Mouse (Mus musculus) heart, embryonic 15.5 days (tissue): ENCODE measurements around the gene Unc79. TPM values are rescaled to one million over a fixed set of nuclear protein-coding genes. Genes with fewer than 3 reads are reported as not detected.
A peak's percentile ranks its signal among the peaks of the same experiment; 100 is the strongest.

Source experiments
- ATAC-seq: fragments of 200-750 bp; cut with Nextera tagmentation; replicated peaks from 2 replicates; pipeline ENCODE4 v1.8.0; 2017; ENCODE audit warnings: low read depth, moderate TSS enrichment; ENCODE audit not compliant: insufficient number of reproducible peaks, insufficient read depth, low FRiP score
- H3K27ac ChIP-seq: fragments of 300-500 bp; sonication (generic); 2 replicates; pipeline ENCODE4 v1.5.1; 2015; ENCODE audit warnings: mild to moderate bottlenecking, inconsistent platforms
- H3K27me3 ChIP-seq: fragments of 300-500 bp; sonication (generic); 2 replicates; pipeline ENCODE4 v1.6.1; 2015; ENCODE audit warnings: inconsistent platforms
- H3K36me3 ChIP-seq: fragments of 300-500 bp; sonication (generic); 2 replicates; pipeline ENCODE4 v1.6.1; 2015; ENCODE audit warnings: mild to moderate bottlenecking, inconsistent platforms
- H3K4me1 ChIP-seq: fragments of 300-500 bp; sonication (generic); replicated peaks from 2 replicates; pipeline ENCODE4 v1.6.1; 2015; ENCODE audit warnings: inconsistent platforms
- H3K4me2 ChIP-seq: fragments of 300-500 bp; sonication (generic); 2 replicates; pipeline ENCODE4 v1.6.1; 2015; ENCODE audit warnings: inconsistent platforms, mild to moderate bottlenecking, moderate library complexity
- H3K4me3 ChIP-seq: fragments of 300-500 bp; sonication (generic); 2 replicates; pipeline ENCODE4 v1.5.1; 2015; ENCODE audit warnings: mild to moderate bottlenecking, inconsistent platforms
- H3K9ac ChIP-seq: fragments of 300-500 bp; sonication (generic); 2 replicates; pipeline ENCODE4 v1.6.1; 2015; ENCODE audit warnings: mild to moderate bottlenecking, inconsistent platforms
- H3K9me3 ChIP-seq: fragments of 300-500 bp; sonication (generic); replicated peaks from 2 replicates; pipeline ENCODE4 v1.6.1; 2016; ENCODE audit warnings: inconsistent platforms
- WGBS: fragments of 180-500 bp; shearing (Covaris S2); methylation state at CpG from one replicate; pipeline ENCODE4 v1.1.7; 2015; ENCODE audit warnings: mixed read lengths; 5-methylcytosine and 5-hydroxymethylcytosine counted together
- polyA plus RNA-seq: library from polyadenylated mRNA; unstranded; fragments of >200 nt; fragmentation: Nextera tagmentation; extraction: Ambion mirVana; gene quantifications from 2 replicates; pipeline ENCODE4 v1.2.1, GENCODE M21; 2015

Unc79 gene
- polyA plus RNA-seq, 1 experiment from 2014 or later, result 0.16 TPM

DNA sequence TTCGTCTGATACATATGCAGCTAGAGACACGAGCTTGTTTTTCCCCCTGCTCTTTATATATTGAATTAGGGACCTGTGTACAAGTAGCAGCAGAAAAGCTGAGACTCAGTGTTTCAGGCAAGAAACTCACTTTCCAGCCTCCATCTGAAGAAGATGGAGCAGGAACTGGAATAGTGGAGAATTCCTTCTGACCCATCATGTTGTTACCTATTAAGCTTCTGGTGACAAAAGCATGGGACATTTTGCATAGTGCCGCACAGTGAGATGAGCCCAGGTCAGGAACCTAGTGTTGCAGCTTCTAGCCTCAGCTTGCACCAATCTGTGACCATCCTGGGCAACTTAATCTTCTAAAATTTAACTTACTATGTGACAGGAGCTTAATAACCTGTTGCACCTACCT, 92.7 kb downstream of the Unc79 start:
- Histone ChIP-seq H3K4me2 (no peak overlapping the region), H3K27me3 (no peaks in the 10 kb centered on the region), H3K27ac (no peak overlapping the region), H3K4me3 (no peak overlapping the region), H3K9me3 (no peaks in the 10 kb centered on the region), H3K9ac (no peak overlapping the region), H3K4me1 (no peaks in the 10 kb centered on the region), H3K36me3 (no peaks in the 10 kb centered on the region)
- ATAC-seq, result no peak
- WGBS, result 83% methylated on average over 3 of the region's 3 CpGs

DNA sequence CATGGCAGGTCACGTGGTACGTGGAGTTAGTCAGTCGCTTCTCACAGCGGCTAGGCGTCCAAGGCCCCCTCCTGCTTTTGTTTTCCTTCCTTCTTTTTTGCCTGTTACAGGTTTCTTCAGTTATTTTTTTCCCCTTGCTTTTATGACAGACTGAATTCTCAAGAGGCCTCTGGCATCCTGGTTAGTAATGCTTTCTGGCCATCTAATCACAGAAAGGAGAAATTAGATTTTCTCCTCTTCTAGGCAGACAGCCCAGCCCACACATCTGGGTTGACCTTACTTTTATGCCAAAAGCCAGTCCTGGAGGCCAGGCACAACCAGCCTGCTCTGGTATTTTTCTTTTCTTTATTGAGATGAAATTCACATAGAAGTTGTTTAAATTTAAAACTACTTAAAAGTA, 94.1 kb downstream of the Unc79 start:
- no peak for ATAC-seq
- no peaks in the 10 kb centered on the region for H3K27me3 ChIP-seq
- no peaks in the 10 kb centered on the region; the same call in 1 of the 2 replicates for H3K4me1 ChIP-seq
- H3K9ac ChIP-seq, result no peak overlapping the region
- WGBS, result 97% methylated on average over 5 of the region's 5 CpGs
- H3K4me2 ChIP-seq, result no peak overlapping the region
- H3K36me3 ChIP-seq, result no peaks in the 10 kb centered on the region
- no peaks in the 10 kb centered on the region for H3K9me3 ChIP-seq
- no peak overlapping the region for H3K4me3 ChIP-seq
- H3K27ac ChIP-seq, result no peak overlapping the region

DNA sequence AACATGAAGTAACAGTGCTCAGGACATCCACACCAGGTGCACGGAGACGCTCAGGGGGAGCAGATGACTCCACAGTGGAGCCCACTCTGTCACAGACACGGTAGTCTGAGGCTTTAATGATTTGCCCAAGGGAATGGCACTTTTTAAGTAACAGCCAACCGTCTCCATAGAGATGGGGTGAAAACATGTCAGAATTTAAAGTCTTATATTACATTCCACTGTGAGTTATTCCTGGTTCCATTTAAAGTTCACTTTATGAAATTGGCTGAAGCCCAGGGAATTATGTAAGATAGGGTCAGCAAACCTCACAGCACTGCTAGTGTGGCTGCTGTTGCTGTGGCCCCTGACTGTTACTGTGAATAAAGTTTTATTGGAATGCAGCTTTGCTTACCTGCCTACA, 95.8 kb downstream of the Unc79 start:
- Histone ChIP-seq H3K4me3 (no peak overlapping the region), H3K36me3 (no peaks in the 10 kb centered on the region), H3K4me1 (no peaks in the 10 kb centered on the region; the same call in 1 of the 2 replicates), H3K9ac (no peak overlapping the region), H3K27ac (no peak overlapping the region), H3K9me3 (no peaks in the 10 kb centered on the region), H3K27me3 (no peaks in the 10 kb centered on the region), H3K4me2 (no peak overlapping the region)
- 59% methylated on average over 4 of the region's 4 CpGs for WGBS
- no peak for ATAC-seq

DNA sequence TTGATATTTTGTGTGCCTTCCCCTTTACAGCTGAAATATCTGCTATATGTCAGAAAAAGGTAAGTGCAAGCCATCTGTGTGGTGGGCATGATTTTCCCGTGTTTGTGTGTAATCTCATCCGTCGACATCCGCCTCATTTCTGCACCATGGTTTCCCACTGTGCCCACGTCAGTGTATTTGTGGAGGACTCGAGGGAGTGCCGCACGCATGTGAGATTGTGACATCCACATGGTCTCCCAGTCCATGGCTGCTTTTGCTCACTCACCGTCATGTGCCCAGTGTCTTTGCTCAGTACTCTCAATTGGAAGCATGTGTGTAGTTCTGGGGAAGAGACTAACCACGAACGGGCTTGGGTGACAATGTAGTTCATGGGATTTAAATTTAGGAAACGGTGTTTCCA, 101.2 kb downstream of the Unc79 start:
- Histone ChIP-seq H3K4me1 (no peaks in the 10 kb centered on the region; the same call in 1 of the 2 replicates), H3K4me3 (no peak overlapping the region), H3K27me3 (no peaks in the 10 kb centered on the region), H3K36me3 (no peaks in the 10 kb centered on the region), H3K9me3 (no peaks in the 10 kb centered on the region), H3K9ac (no peak overlapping the region), H3K4me2 (no peak overlapping the region), H3K27ac (no peak overlapping the region)
- WGBS, result 88% methylated on average over 12 of the region's 12 CpGs
- ATAC-seq, result no peak

DNA sequence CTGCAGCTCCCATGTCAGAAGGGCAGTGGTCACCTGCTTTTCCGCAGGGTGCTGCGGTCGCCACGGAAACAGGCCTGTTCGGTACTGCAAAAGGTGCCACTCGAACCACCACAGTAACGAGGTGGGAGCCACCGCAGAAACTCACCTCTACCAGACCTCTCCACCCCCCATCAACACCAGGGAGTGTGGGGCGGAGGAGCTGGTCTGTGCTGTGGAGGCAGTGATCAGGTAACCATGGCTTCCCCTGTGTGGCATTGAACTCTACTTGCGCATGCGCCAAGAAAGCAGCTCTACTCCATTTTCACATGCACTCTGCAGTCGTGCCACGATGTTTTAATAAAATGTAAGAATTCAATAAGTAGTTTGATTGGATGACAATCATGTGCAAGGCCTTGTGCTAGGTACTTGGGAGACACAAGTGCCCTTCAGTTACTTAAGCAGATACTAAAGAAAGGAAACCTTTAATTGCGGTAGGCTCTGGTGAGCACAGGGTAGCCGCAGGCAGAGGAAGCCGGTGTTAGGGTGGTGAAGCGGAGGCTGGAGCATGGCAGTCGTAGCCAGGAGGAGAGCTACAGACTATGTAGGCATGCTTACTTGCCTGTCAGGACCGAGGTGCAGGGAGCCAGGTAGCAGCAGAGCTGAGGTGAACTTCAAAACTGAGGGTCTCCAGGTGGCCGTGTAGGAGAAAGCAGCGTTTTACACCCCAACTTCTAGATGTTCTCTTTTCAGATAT, 110.8 kb downstream of the Unc79 start:
- Histone ChIP-seq H3K27me3 (no peaks in the 10 kb centered on the region), H3K36me3 (no peaks in the 10 kb centered on the region), H3K9ac (no peak overlapping the region), H3K4me3 (no peak overlapping the region), H3K9me3 (no peaks in the 10 kb centered on the region), H3K4me2 (no peak overlapping the region), H3K4me1 (no peaks in the 10 kb centered on the region; the same call in 1 of the 2 replicates), H3K27ac (no peak overlapping the region)
- no peak for ATAC-seq
- 80% methylated on average over 21 of the region's 21 CpGs for WGBS

- 80% methylated on average over 10 of the region's 10 CpGs for WGBS
- Histone ChIP-seq H3K4me3 (0 out of 2 replicates have a peak overlapping the region, but pooled peaks have one; percentile 8), H3K27me3 (no peaks in the 10 kb centered on the region), H3K9me3 (no peaks in the 10 kb centered on the region), H3K9ac (no peak overlapping the region), H3K4me2 (peak overlapping the region; percentile 47), H3K4me1 (no peaks in the 10 kb centered on the region; the same call in 1 of the 2 replicates), H3K36me3 (no peaks in the 10 kb centered on the region), H3K27ac (no peak overlapping the region)
- no peak for ATAC-seq
Measured at GRCm38 (mm10) chr12:103060791-103061190, 112.1 kb downstream of the Unc79 start.

DNA sequence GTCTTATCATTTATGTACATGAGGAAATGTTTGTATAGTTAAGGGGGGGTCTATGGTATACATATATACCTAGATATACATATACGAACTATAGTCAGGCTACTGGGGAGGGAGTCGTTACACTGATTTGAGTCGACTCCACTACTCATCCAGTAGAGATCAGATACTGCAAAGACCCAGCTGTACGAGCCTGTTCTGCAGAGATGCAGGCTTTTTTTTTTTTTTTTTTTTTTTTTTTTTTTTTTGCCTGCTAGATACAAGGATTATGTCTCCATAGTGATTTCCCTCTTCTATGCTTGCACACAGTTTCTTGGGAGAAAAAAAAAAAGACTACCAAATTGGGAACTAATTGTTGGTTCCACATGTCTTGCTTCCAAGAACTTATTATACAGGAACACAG, 113.5 kb downstream of the Unc79 start:
- 69% methylated on average over 4 of the region's 4 CpGs for WGBS

GRCm38 (mm10) chr12:103064944-103065343, 116.3 kb downstream of the Unc79 start:
- Histone ChIP-seq H3K9me3 (no peaks in the 10 kb centered on the region), H3K4me1 (no peaks in the 10 kb centered on the region; the same call in 1 of the 2 replicates), H3K27ac (no peak overlapping the region), H3K9ac (no peak overlapping the region), H3K4me3 (no peak overlapping the region), H3K36me3 (no peaks in the 10 kb centered on the region), H3K4me2 (no peak overlapping the region), H3K27me3 (no peaks in the 10 kb centered on the region)
- no peak for ATAC-seq
- WGBS, result 9% methylated on average over 3 of the region's 3 CpGs

More for the DNA sequence above, 113.5 kb downstream of the Unc79 start:
- Histone ChIP-seq H3K9me3 (no peaks in the 10 kb centered on the region), H3K4me3 (no peak overlapping the region), H3K4me2 (no peak overlapping the region), H3K36me3 (no peaks in the 10 kb centered on the region), H3K4me1 (no peaks in the 10 kb centered on the region; the same call in 1 of the 2 replicates), H3K27me3 (no peaks in the 10 kb centered on the region), H3K9ac (no peak overlapping the region), H3K27ac (no peak overlapping the region)
- no peak for ATAC-seq

GRCm38 (mm10) chr12:103068161-103068560, 119.5 kb downstream of the Unc79 start:
- ATAC-seq, result no peak
- H3K9me3 ChIP-seq, result no peaks in the 10 kb centered on the region
- 80% methylated on average over 5 of the region's 5 CpGs for WGBS

DNA sequence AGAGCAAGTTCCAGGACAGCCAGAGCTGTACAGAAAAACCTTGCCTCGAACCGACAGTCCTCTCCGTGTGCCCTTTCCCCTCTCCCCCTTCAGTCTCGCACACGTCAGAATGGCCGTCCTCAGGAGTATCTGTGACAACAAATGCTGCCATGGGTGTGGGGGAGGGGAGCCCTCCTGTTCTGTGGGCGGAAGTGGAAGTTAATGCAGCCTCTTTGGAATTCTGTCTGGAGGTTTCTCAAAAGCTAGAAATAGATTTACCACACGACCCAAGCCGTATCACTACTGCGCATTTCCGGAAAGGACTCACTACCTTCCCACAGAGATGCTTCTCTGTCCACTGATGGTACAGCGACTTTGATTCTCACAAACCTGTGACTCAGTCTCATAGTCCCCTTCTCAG, 120.9 kb downstream of the Unc79 start:
- Histone ChIP-seq H3K9me3 (no peaks in the 10 kb centered on the region), H3K9ac (no peak overlapping the region), H3K4me3 (no peak overlapping the region), H3K4me1 (no peaks in the 10 kb centered on the region; the same call in 1 of the 2 replicates), H3K27ac (no peak overlapping the region), H3K4me2 (no peak overlapping the region), H3K27me3 (no peaks in the 10 kb centered on the region), H3K36me3 (no peaks in the 10 kb centered on the region)
- no peak for ATAC-seq
- 45% methylated on average over 12 of the region's 12 CpGs for WGBS

More at GRCm38 (mm10) chr12:103068161-103068560, 119.5 kb downstream of the Unc79 start:
- Histone ChIP-seq H3K27ac (no peak overlapping the region), H3K4me3 (no peak overlapping the region), H3K36me3 (no peaks in the 10 kb centered on the region), H3K27me3 (no peaks in the 10 kb centered on the region), H3K9ac (no peak overlapping the region), H3K4me1 (no peaks in the 10 kb centered on the region; the same call in 1 of the 2 replicates), H3K4me2 (no peak overlapping the region)

DNA sequence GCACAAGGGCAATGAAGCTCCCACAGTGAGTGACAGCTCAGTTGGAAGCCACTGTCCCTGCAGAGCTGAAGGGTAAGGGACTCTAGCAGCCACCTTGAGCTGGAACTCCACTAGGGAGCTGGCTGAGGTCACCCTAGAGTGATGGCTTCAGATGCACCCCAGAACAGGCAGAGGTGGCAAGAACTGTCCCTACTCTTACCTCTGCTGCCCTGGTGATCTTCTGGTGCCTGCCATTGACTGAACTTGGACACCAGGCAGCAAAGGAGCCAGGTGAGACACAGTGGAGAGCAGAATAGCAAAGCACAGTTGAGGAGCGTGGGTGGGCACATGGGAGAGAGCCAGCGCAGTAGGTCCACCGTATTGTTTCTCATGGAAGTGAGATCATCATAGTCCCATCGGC, 125.3 kb downstream of the Unc79 start:
- no peaks in the 10 kb centered on the region for H3K36me3 ChIP-seq
- no peaks in the 10 kb centered on the region; the same call in 1 of the 2 replicates for H3K4me1 ChIP-seq
- no peak overlapping the region for H3K4me3 ChIP-seq
- H3K4me2 ChIP-seq, result no peak overlapping the region
- no peaks in the 10 kb centered on the region for H3K27me3 ChIP-seq
- WGBS, result 91% methylated on average over 4 of the region's 4 CpGs
- no peak overlapping the region for H3K9ac ChIP-seq
- no peak for ATAC-seq
- H3K27ac ChIP-seq, result no peak overlapping the region
- H3K9me3 ChIP-seq, result no peaks in the 10 kb centered on the region

DNA sequence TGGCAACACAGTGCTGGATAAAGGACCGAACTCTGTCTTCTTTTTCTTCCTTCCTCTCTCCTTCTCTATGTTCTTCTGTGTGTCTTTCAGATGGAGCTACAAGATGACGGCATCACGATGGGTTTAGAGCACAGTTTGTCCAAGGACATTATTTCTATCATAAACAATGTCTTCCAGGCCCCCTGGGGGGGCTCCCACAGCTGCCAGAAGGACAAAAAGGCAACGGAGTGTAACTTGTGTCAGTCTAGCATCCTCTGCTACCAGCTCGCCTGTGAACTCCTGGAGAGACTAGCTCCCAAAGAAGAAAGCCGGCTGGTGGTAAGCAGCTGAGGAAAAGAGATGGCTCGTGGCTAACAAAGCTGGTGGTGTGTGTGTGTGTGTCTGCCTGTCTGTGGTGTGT, 130.1 kb downstream of the Unc79 start:
- H3K27me3 ChIP-seq, result no peaks in the 10 kb centered on the region
- H3K4me2 ChIP-seq, result no peak overlapping the region
- WGBS, result 53% methylated on average over 7 of the region's 7 CpGs
- no peak overlapping the region for H3K4me3 ChIP-seq
- no peaks in the 10 kb centered on the region for H3K4me1 ChIP-seq
- no peaks in the 10 kb centered on the region for H3K9me3 ChIP-seq
- no peak for ATAC-seq
- H3K27ac ChIP-seq, result no peak overlapping the region
- no peaks in the 10 kb centered on the region for H3K36me3 ChIP-seq
- H3K9ac ChIP-seq, result no peak overlapping the region
